Mouse (Mus musculus): ENCODE results near the gene Cdk17.

Gene Cdk17

DNA sequence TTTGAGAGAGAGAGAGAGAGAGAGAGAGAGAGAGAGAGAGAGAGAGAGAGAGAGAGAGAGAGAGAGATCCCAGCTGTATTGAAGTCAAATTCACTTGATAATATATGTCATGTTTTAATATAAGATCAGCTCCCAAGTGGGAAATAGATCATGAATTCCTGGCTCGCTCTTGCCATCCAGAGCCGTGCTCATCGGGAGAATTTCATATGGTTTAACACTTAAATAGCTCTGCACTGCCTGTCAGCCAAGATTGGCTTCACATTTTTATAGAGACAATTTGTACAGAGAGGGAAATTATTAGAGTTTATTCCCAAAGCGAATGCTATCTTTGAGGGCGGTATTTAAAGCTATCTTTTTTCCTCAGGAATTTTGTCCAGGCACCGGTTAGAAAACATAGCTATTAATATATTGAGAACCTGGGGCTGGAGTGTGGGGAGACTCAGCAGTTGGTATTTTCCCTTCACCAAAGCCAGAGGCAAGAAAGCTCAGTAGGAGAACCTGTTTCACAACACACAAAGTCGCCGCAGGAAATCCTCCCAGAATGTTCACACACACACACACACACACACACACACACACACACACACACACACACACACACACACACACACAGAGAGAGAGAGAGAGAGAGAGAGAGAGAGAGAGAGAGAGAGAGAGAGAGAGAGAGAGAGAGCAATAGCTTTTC lies 17.9 kb upstream of the Cdk17 start:
- peak; percentile 27 for DNase-seq (ENCODE audit: low read depth, low spot score)

DNA sequence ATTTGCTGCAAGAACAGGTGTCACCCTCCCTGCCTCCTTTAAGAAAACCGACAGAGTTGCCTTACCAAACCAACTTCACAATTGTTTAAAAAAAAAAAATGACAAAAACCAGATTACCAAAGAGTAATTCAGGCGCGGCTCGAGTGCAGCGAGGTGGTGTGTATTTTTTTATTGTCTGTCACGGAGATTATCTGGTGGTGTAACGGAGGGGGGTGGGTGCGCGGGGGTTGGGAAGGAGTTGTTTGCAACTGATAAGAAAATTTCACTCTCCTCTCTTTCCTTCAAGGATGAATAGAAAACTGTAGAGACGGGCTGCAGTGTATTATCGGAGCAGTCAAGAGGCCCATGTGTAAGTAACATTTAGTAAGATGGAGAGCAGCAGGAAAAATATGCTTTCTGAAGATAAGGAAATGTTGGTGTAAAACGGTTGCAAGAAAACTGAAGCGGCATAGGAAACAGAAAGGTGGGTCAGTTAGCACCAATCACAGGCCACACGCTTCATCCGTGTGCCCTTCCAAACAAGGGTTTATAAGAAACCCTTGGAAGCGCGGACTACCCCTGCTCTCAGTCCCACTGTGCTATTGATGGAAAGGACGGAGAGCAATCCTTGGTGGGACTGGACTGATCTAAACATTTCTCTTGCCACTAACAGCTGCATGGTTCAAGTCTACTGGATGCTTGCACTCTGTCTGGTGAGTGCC lies 17.2 kb upstream of the Cdk17 start:
- DNase-seq (ENCODE audit: low read depth, low spot score) = peak; percentile 32

DNA sequence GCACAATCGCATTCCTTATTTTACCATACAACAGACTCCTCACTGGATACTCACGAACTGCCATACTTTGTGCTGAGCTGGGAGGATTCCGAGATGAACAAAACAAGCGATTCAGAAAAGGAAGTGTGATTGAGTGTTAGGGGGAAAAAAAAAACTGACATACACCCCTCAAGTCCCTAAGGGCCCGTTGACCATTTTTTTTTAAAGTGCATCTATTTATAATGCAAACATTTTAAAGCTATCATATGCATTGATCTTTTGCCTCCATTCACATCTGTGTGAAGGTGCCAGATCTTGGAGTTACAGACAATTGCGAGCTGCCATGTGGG lies 16.7 kb upstream of the Cdk17 start:
- DNase-seq (ENCODE audit: low read depth, low spot score) = no peak

DNA sequence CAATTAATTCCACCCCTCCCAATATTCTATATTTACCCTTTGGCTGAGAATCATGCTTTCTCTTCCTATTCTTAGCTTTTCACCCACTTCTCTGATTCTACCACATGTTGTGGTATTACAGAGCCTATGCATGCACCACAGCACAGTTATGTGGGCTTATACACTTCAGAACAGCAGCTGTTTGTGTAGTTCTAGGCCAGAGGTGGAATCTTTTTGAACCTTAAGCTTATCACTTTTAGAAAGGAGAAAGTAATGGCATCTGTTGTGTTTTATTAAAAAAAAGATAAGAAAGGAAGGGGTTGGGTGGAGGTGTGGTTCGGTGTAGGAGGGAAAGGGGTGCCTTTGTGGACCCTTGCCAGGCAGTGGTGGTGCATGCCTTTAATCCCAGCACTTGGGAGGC lies 16.1 kb upstream of the Cdk17 start:
- DNase-seq (ENCODE audit: low read depth, low spot score) = no peak

DNA sequence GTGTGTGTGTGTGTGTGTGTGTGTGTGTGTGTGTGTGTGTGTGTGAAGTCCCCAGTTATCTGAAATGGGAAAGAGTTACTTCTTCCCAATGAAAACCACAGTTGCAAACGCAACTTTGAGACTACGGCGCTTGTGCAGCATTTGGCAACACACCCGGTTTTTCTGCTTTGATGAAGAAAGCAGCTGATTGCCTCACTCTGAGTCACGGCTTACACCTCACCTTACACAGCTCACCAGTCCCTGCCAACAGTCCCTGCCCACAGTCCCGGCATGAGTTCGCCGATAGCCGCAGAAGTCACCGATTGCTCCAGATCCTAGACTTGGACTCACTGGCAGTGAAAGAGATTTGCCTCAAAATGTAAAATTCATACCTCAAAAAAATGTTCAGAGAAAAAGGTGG lies 15.6 kb upstream of the Cdk17 start:
- peak; percentile 52 for DNase-seq (ENCODE audit: low read depth, low spot score)

DNA sequence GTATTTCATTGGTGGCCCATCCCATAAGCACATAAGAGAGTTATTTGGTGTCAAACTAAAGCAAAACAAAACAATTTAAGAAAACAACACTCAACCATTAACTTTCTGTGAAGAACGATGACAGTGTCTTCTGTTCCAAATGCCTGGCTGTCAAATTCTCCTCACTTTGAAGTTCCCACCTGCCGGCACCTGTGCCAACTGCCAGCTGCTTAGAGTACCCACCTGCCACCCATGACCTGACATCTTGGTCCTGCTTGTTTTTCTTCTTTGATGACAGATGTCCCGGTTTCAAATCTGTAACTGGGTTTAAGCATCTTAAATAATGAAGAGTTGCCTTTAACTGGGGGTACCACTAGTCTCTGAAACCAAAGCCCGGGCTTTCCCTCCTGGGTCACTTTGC lies 14.1 kb upstream of the Cdk17 start:
- DNase-seq (ENCODE audit: low read depth, low spot score) = no peak

DNA sequence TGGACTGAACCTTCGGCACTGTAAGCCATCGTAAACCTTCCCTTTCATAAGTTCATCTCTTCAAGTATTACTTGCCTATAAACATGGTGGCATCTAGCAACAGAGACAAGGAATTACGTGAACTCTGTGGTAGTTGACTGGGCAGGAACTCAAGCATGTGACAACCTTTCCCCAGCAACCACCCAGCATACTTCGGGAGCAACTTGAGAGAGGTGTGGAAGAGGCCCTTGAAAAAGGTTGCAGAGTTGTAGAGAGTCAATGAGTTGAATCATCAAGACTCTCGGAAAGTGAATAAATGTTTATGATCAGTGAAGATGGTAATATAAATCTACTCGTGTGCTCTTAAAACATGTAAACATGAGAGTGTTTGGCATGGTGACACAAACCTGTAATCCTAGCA lies 13.0 kb upstream of the Cdk17 start:
- DNase-seq (ENCODE audit: low read depth, low spot score) = no peak

DNA sequence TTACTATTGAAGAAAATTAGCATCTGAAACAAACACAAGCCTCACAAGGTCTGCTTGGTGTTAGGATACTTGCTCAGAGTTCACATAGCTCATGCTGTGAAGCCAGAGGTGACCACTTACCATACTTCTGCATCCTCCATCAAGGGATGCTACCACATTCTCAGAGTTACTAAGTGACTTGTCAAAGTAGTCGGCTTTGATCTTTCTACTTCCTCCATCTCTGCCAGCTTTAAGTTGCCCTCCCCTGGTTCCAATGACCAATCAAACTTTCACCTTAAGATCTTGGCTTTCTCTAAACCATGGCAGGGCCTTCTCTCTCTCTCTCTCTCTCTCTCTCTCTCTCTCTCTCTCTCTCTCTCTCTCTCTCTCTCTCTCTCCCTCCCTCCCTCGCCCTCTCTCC lies 11.1 kb upstream of the Cdk17 start:
- peak; percentile 58 for DNase-seq (ENCODE audit: low read depth, low spot score)

DNA sequence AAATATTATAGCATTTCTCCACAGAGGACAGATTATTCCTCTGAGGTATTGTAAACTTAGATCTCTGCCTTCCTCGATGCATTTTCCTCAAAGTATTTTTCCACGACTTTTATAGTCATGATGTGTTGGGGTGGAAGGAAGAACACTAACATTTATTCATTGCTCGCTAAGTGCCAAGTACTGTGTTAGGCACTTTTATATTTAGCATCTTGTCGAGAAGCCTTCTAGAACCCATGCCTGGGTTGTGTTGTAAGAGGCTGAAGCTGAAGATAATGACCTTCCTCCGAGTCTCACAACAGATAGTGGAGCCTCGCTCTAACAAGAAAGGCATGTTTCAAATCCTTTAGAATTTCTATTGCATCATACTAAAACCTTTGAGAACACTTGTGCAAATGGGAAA lies 8.9 kb upstream of the Cdk17 start:
- DNase-seq (ENCODE audit: low read depth, low spot score) = no peak

DNA sequence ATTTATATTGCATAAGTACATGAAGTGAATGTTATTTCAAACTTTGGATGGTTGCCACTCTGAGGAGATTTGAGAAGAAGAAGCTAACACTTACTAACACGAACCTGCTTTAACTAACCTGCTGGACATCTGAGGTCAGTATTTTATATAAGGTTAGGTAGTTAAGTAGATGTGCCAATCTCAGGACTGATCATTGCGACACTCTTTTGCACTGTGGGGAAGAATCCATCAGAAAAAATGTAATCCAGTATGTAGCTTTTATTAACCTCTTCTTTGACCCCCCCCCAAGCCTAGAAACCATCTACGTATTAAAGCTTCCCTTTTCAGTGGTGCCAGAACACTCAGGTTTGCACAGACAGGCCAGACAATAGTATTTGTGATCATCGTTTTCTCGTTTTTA lies 8.0 kb upstream of the Cdk17 start:
- DNase-seq (ENCODE audit: low read depth, low spot score) = no peak

DNA sequence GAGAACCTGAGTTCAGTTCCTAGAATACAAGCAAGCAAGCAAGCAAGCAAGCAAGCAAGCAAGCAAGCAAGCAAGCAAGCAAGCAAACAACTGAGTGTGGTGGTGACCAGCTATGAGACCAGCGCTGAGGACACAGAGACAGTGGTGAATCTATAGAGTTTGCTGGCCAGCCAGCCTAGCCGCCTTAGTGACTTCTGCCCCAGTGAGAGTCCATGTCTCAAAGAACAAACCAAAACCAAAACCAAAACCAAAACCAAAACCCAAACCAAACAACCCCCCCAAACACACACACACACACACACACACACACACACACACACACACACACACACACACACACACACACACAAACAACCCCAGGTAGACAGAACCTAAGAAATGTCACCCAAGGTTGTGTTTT lies 7.3 kb upstream of the Cdk17 start:
- peak; percentile 28 for DNase-seq (ENCODE audit: low read depth, low spot score)

DNA sequence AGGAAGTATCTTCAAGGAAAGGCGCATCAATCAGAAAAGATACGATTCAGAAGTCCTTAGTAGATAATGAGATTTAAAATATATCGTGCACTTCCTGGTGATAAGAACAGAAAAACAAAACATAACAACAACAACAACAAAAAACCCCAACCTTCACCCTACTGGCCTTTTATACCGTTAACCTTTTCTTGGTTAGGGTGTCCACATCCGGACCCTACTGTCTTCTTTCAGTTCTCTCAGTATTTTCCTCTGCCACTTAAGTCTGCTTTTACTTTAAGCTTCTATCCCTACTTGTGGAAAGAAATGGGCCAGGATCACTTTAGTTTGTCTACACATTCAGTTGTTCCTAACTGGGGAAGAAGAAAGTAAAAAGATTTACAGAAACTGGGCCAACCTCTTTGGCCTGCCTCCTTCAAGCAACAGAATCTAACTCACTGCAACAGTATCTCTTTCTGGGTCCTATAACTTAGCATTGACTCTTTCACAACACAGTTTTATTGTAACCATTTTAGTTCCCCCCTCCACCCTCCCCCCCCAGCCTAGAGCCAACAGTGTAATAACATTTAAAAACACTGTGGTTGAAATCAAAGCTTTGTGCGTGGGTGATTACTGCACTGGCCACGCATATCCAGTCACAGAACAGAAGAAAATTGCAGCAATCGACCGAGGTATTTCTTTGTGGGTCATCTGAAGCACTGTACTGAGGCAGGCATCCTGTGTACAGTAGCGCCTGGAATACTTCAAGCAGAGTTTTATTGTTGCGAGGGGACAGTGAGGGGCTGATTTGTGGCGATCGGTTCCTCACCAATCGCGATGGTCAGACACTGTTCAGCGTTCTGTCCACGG lies 801 bp upstream of the Cdk17 start:
- DNase-seq (ENCODE audit: low read depth, low spot score) = peak; percentile 70

DNA sequence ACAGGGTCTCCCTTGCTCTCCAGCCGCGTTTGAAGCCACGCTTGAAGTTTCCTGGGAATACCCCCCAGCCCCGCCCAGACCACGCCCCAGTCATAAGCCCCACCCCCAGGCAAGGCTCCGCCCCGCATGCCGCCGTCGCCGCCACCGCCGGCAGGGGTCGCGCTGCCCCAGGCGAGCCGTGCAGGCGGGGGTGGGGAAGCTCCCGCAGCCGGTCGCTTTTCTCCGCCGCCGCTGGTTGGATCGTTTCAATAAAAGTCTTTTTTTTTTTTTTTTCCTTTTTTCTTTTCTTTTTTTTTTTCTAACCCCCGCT lies 223 bp upstream of the Cdk17 start:
- DNase-seq (ENCODE audit: low read depth, low spot score) = peak; percentile 93

DNA sequence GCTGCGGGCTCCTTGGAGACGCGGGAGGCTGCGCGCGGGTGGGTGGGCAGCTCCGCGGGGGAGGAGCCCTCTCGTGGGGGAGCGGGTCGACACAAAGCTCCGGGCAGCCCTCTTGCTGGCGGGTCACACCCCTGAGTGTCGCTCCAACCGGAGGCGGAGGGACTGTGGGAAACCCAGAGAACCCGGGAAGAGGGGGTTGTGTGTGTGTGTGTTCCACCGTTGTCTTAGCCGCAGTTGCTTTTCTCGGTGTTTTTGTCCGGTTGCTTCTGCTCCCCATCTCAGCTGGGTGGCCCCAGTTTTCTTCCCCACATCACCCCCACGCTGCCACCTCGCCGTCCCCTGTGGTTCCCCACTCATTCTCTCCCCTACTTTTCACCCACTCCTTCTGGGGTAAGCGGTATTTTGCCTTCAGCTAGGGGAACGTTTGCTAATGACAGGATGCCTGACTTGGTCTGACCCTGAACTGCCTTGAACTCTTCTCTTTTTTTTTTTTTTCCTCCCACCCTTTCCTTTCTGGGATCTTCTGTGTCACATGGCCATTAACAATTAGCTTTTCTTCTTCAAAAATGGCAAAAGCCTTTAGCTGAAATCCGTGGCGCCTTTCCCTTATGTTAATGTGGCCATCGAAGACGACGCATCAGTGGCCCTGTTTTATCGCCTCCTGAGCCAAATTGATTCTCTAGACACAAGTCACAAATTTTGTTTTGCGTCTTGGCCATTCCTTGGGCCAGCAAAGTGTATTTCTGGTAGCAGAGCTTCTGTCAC lies 1.0 kb downstream of the Cdk17 start:
- peak; percentile 84 for DNase-seq (ENCODE audit: low read depth, low spot score)

DNA sequence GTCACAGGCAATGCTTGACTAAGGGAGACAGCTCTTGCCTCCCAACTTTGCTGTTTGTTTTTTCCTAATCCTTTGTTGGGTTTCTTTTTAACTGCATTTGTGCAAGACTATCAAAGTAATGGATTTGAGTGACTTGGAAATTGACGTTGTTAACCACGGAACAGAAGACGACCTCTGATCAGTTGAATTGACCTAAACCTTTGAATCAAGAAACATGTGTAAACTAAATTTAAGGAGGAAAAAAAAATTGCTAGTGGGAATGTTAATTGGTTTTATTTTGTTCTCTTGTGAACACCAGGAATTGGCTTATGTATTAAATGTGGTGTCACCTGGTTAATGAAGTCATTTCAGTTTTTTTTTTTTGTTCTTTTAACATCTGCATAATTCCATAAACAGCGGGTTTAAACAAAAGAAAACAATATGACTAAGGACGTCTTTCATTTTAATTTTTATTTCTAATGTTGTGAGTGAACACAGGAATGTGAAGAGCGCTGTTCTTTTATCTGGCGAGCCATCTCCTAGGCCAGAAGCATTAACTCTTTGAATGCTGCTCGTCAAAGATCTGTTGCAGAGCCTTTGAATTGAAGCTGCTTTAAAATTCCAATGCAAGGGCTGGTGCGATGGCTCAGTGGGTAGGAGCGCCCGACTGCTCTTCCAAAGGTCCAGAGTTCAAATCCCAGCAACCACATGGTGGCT lies 1.7 kb downstream of the Cdk17 start:
- DNase-seq (ENCODE audit: low read depth, low spot score) = peak; percentile 40

DNA sequence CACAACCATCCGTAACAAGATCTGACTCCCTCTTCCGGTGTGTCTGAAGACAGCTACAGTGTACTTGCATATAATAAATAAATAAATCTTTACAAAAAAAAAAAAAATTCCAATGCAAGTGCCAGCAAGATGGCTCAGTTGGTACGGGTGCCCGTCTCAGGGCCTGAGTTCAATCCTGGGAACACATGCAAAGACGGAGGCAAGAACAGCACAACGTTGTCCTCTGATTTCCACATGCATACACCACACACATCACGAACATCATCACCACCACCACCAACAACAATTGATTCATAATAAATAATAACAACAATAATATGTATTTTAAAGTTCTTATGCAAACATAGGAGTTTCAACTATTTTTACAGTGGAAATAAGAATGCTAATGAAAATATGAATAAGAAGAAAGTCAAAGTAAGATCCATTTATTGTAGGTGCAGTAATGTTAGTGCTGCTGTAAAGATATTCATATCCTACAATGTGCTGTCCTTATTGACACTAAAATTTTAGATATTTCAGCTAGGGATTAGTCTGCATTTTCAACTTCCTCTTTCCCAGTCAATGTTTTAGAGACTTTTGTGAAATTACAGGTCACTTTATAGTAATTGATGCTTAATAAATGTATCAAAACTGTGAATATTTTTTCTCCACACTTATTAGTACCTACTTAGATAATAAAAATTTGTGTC lies 2.4 kb downstream of the Cdk17 start:
- DNase-seq (ENCODE audit: low read depth, low spot score) = peak; percentile 18

DNA sequence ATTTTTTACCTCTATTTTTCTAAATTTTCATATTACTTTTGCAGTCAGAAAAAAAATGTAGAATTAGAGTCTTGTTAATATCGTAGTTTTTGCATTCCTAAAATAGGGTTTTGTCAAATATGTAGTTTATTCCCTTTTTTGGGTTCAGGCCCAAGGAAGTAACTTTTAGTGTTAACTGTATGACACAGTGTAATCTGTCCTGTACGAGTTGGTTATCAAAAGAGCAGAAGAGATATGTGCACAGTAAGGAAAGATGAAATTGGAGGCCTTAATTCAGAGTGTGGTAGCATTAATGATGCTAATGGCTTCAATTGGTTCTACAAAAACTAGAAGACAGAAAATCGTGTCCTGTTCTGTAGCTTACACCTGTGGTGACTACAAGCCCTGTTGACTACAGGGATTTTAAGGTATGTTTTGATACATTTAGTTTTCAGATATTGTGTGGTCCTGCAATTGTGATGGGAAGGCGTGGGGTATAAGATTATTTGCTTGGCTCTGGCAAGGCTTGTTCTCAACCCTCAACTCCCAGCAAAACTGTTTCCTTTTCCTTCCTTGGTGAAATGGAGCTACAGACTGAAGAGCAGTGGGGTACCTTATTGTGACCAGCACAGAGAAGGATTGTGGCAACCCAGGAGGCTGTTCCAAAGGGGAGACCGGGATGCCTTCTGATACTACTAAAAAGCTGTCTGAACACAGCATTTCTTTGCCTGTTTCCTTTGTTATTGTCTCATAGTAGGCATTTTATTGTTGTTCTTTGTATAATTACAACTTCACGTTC lies 3.2 kb downstream of the Cdk17 start:
- no peak for DNase-seq (ENCODE audit: low read depth, low spot score)

DNA sequence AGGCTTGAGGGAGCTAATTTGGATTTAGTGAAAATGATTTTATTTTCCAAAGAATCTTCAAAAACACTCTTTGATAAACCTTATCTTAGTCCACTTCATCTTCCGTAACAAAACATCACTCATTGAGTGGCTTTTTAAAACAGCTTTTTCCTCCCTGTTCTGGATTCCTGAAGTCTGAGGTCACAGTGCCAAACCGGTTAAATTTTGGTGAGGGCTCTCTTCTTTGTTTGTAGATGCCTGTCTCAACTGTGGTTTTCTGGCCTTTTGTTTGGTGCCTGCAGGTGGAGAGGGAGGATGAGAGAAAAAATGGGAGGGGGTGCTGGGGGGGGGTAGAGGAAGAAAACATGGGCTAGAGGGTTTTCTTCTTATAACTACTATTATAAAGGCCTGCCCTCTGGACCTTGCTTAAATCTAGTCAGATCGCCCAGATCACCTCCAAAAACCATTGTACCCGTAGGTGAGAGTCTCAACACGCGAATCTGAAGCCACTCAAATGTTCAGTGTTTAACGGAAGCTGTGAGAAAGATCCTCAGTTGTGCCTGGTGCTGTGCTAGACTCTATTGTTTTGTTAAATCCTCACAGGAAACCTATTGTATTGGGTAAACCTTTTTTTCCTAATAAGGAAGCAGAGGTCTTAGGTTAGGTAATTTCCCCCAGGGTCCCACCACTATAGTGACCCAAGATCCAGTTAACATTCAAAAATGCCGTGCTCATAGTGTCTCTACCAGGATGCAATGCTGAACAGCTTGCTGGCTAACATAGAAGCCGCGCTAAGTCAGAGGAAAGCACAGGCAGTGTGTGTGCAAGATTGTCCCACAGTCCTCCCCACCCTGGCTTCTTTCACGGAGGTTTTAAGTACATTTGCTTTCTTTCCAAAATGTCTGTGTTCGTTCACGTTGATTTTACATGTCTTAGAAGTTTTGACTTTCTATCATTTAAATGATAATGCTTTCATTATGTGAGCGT lies 5.0 kb downstream of the Cdk17 start:
- peak; percentile 67 for DNase-seq (ENCODE audit: low read depth, low spot score)

DNA sequence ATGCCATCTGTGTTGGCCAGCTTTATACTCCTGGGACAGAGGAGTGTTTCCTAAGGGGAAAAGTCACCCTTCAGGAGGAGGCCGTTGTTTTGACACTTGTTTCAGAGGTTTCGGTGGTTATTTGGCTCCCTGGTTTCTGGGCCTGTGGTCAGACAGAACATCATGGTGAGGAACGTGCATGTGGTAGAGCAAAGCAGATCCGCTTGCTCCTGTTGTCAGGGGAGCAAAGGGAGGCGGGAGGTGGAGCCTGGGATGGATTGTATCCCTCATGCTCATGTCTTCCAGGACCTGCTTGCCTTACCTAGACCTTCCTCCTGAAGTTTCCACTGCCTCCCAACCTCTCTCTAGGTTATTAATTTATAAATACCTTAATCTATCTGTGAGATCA lies 5.7 kb downstream of the Cdk17 start:
- peak; percentile 72 for DNase-seq (ENCODE audit: low read depth, low spot score)
